Mouse (Mus musculus) hindbrain, embryonic 16.5 days (tissue): ENCODE data around the gene Gpr63. TPM values are rescaled to one million over a fixed set of nuclear protein-coding genes. Genes with fewer than 3 reads are reported as not detected.

Source experiments
- ATAC-seq: fragments of 200-750 bp; cut with Nextera tagmentation; 2 replicates; pipeline ENCODE4 v1.8.0; 2017; ENCODE audit warnings: moderate TSS enrichment, moderate library complexity
- H3K27ac ChIP-seq: fragments of 300-500 bp; sonication (generic); 2 replicates; pipeline ENCODE4 v1.5.1; 2014; ENCODE audit warnings: low read depth, mild to moderate bottlenecking, control low read depth, low read length, moderate library complexity
- H3K27me3 ChIP-seq: fragments of 300-500 bp; sonication (generic); replicated peaks from 2 replicates; pipeline ENCODE4 v1.6.1; 2014; ENCODE audit warnings: low read length; ENCODE audit not compliant: control insufficient read depth, insufficient read depth
- H3K36me3 ChIP-seq: fragments of 300-500 bp; sonication (generic); 2 replicates; pipeline ENCODE4 v1.6.1; 2014; ENCODE audit warnings: mild to moderate bottlenecking, low read length, moderate library complexity, mixed read lengths; ENCODE audit not compliant: control insufficient read depth, insufficient read depth
- H3K4me1 ChIP-seq: fragments of 300-500 bp; sonication (generic); 2 replicates; pipeline ENCODE4 v1.6.1; 2014; ENCODE audit warnings: low read depth, low read length; ENCODE audit not compliant: control insufficient read depth, insufficient read depth
- H3K4me2 ChIP-seq: fragments of 300-500 bp; sonication (generic); 2 replicates; pipeline ENCODE4 v1.6.1; 2014; ENCODE audit warnings: mild to moderate bottlenecking, low read length, control low read depth, moderate library complexity
- H3K4me3 ChIP-seq: fragments of 300-500 bp; sonication (generic); 2 replicates; pipeline ENCODE4 v1.5.1; 2014; ENCODE audit warnings: mild to moderate bottlenecking, low read length, control low read depth, moderate library complexity
- H3K9ac ChIP-seq: fragments of 300-500 bp; sonication (generic); 2 replicates; pipeline ENCODE4 v1.6.1; 2014; ENCODE audit warnings: low read depth, mild to moderate bottlenecking, control low read depth, low read length, moderate library complexity
- H3K9me3 ChIP-seq: fragments of 300-500 bp; sonication (generic); 2 replicates; pipeline ENCODE4 v1.6.1; 2014; ENCODE audit warnings: mild to moderate bottlenecking, low read length, moderate library complexity; ENCODE audit not compliant: control insufficient read depth
- WGBS: fragments of 180-500 bp; shearing (Covaris S2); extraction: QIAGEN DNeasy Blood & Tissue Kit; methylation state at CpG from one replicate; pipeline ENCODE4 v1.1.7; 2014; 5-methylcytosine and 5-hydroxymethylcytosine counted together
- polyA plus RNA-seq: library from polyadenylated mRNA; unstranded; fragments of >200 nt; fragmentation: Nextera tagmentation; extraction: Ambion mirVana; gene quantifications from 2 replicates; pipeline ENCODE4 v1.2.1, GENCODE M21; 2015

Gpr63 gene
- 1.4 and 1.7 TPM in 2 replicates for polyA plus RNA-seq

GRCm38 (mm10) chr4:24966299-24966991 lies at the start of gene Gpr63:
TSS of gene Gpr63 (plus strand) at chr4:24966407.
- H3K27me3 ChIP-seq: no peaks in the 10 kb centered on the region
- peak within 1 kb of the TSS; percentile 75 for H3K4me2 ChIP-seq
- H3K36me3 ChIP-seq: no peaks in the 10 kb centered on the region
- peak within 1 kb of the TSS; percentile 94 for H3K27ac ChIP-seq
- H3K9ac ChIP-seq: peak within 1 kb of the TSS; percentile 98
- 0% methylated on average over 46 of the region's 78 CpGs for WGBS
- H3K9me3 ChIP-seq: no peaks in the 10 kb centered on the region
- H3K4me1 ChIP-seq: peaks cover 8% of the 10 kb centered on the region
- peak; percentile 97 for ATAC-seq
- peak within 1 kb of the TSS; percentile 76 for H3K4me3 ChIP-seq

GRCm38 (mm10) chr4:24920006-24920577 lies 46.1 kb upstream of the Gpr63 start:
- ATAC-seq: no peak
- WGBS: 66% methylated on average over 5 of the region's 5 CpGs
- H3K4me2 ChIP-seq: no peak overlapping the region
- no peak overlapping the region for H3K4me3 ChIP-seq
- H3K9me3 ChIP-seq: no peaks in the 10 kb centered on the region
- no peak overlapping the region for H3K9ac ChIP-seq
- no peak overlapping the region for H3K27ac ChIP-seq
- no peaks in the 10 kb centered on the region for H3K36me3 ChIP-seq
- no peaks in the 10 kb centered on the region for H3K27me3 ChIP-seq
- H3K4me1 ChIP-seq: no peaks in the 10 kb centered on the region

GRCm38 (mm10) chr4:24924726-24925125 lies 41.5 kb upstream of the Gpr63 start:
- Histone ChIP-seq H3K4me2 (no peak overlapping the region), H3K4me1 (no peaks in the 10 kb centered on the region), H3K27me3 (no peaks in the 10 kb centered on the region), H3K27ac (no peak overlapping the region), H3K9me3 (no peaks in the 10 kb centered on the region), H3K9ac (no peak overlapping the region), H3K4me3 (no peak overlapping the region), H3K36me3 (no peaks in the 10 kb centered on the region)
- ATAC-seq: no peak
- 73% methylated on average over 2 of the region's 2 CpGs for WGBS

GRCm38 (mm10) chr4:24928260-24928780 lies 37.9 kb upstream of the Gpr63 start:
- Histone ChIP-seq H3K36me3 (no peaks in the 10 kb centered on the region), H3K27me3 (no peaks in the 10 kb centered on the region), H3K27ac (no peak overlapping the region), H3K9me3 (no peaks in the 10 kb centered on the region), H3K4me3 (no peak overlapping the region), H3K4me2 (no peak overlapping the region), H3K4me1 (no peaks in the 10 kb centered on the region), H3K9ac (no peak overlapping the region)
- WGBS: 69% methylated on average over 5 of the region's 5 CpGs
- ATAC-seq: no peak

- H3K4me3 ChIP-seq: no peak overlapping the region
- no peak overlapping the region for H3K9ac ChIP-seq
- H3K4me2 ChIP-seq: no peak overlapping the region
- no peaks in the 10 kb centered on the region for H3K9me3 ChIP-seq
- no peak for ATAC-seq
- no peaks in the 10 kb centered on the region for H3K36me3 ChIP-seq
- no peaks in the 10 kb centered on the region for H3K27me3 ChIP-seq
- H3K4me1 ChIP-seq: no peaks in the 10 kb centered on the region
- WGBS: 76% methylated on average over 5 of the region's 5 CpGs
- H3K27ac ChIP-seq: no peak overlapping the region
Observed at GRCm38 (mm10) chr4:24928926-24929325, 37.3 kb upstream of the Gpr63 start.

GRCm38 (mm10) chr4:24942728-24943424 lies 23.3 kb upstream of the Gpr63 start:
- no peaks in the 10 kb centered on the region for H3K27me3 ChIP-seq
- no peaks in the 10 kb centered on the region for H3K9me3 ChIP-seq
- H3K4me2 ChIP-seq: no peak overlapping the region
- no peaks in the 10 kb centered on the region for H3K36me3 ChIP-seq
- WGBS: 61% methylated on average over 6 of the region's 6 CpGs
- no peak for ATAC-seq
- no peak overlapping the region for H3K27ac ChIP-seq
- H3K9ac ChIP-seq: no peak overlapping the region
- no peak overlapping the region for H3K4me3 ChIP-seq
- H3K4me1 ChIP-seq: no peaks in the 10 kb centered on the region

GRCm38 (mm10) chr4:24965918-24966298 lies 299 bp upstream of the Gpr63 start:
- peak overlapping the region; percentile 75 for H3K4me2 ChIP-seq
- no peaks in the 10 kb centered on the region for H3K36me3 ChIP-seq
- no peaks in the 10 kb centered on the region for H3K27me3 ChIP-seq
- peak overlapping the region; percentile 94 for H3K27ac ChIP-seq
- no peak; the same call in 1 of the 2 replicates for ATAC-seq
- peak overlapping the region; percentile 76 for H3K4me3 ChIP-seq
- H3K4me1 ChIP-seq: peaks cover 8% of the 10 kb centered on the region
- peak overlapping the region; percentile 98 for H3K9ac ChIP-seq
- H3K9me3 ChIP-seq: no peaks in the 10 kb centered on the region
- WGBS: 6% methylated on average over 8 of the region's 8 CpGs

GRCm38 (mm10) chr4:24967251-24967650 lies 1.0 kb downstream of the Gpr63 start:
- Histone ChIP-seq H3K4me1 (peaks cover 8% of the 10 kb centered on the region), H3K4me3 (peak overlapping the region; percentile 76), H3K36me3 (no peaks in the 10 kb centered on the region), H3K9me3 (no peaks in the 10 kb centered on the region), H3K4me2 (peak overlapping the region; percentile 75), H3K9ac (peak overlapping the region; percentile 47), H3K27ac (no peak overlapping the region), H3K27me3 (no peaks in the 10 kb centered on the region)
- WGBS: 16% methylated on average over 7 of the region's 7 CpGs
- no peak for ATAC-seq

- Histone ChIP-seq H3K4me2 (no peak overlapping the region), H3K27me3 (no peaks in the 10 kb centered on the region), H3K9ac (no peak overlapping the region), H3K27ac (no peak overlapping the region), H3K4me3 (no peak overlapping the region), H3K36me3 (no peaks in the 10 kb centered on the region), H3K4me1 (no peaks in the 10 kb centered on the region), H3K9me3 (no peaks in the 10 kb centered on the region)
- WGBS: 37% methylated on average over 4 of the region's 4 CpGs
- peak; percentile 54; the same call in 1 of the 2 replicates for ATAC-seq
Observed at GRCm38 (mm10) chr4:24978589-24978988, 12.4 kb downstream of the Gpr63 start.
